Mouse (Mus musculus): ENCODE results near the gene Baz1b. TPM values are rescaled to one million over a fixed set of nuclear protein-coding genes. Genes with fewer than 3 reads are reported as not detected.
A peak's percentile ranks its signal among the peaks of the same experiment; 100 is the strongest.

Baz1b gene
- polyA plus RNA-seq, 1 experiment = 14.7 TPM

GRCm38 (mm10) chr5:135168063-135169062 lies 18.7 kb upstream of the Baz1b start, which contains the start of gene Bcl7b:
TSS of gene Bcl7b (plus strand) at chr5:135168283.
- Histone ChIP-seq H3K27ac (ENCODE audit: insufficient read depth, low read depth, low read length) (peak within 1 kb of the TSS; percentile 95), H3K4me3 (ENCODE audit: low read depth, low read length) (peak within 1 kb of the TSS; percentile 87), H3K36me3 (ENCODE audit: control insufficient read depth, insufficient read depth, low read length) (peaks cover 13% of the 10 kb centered on the region), H3K27me3 (ENCODE audit: control insufficient read depth, insufficient read depth, low read length) (no peaks in the 10 kb centered on the region), H3K4me1 (ENCODE audit: control insufficient read depth, insufficient read depth, insufficient read length, low read length) (no peaks in the 10 kb centered on the region; the same call in 1 of the 2 replicates)
- whole genome bisulfite sequencing = under 1% methylated on average over 95 of the region's 95 CpGs
- TF ChIP-seq CTCF (IDR thresholded peaks at IDR 0.05; ENCODE audit: extremely low read depth, insufficient read length, insufficient replicate concordance, low read depth, low read length) (no peak), POLR2A (IDR thresholded peaks at IDR 0.05; ENCODE audit: low read depth, low read length) (peak; percentile 35; the same call in 1 of the 2 replicates)

- Histone ChIP-seq H3K4me3 (ENCODE audit: low read depth, low read length) (peak overlapping the region; percentile 87), H3K36me3 (ENCODE audit: control insufficient read depth, insufficient read depth, low read length) (peaks cover 22% of the 10 kb centered on the region), H3K27me3 (ENCODE audit: control insufficient read depth, insufficient read depth, low read length) (no peaks in the 10 kb centered on the region), H3K4me1 (ENCODE audit: control insufficient read depth, insufficient read depth, insufficient read length, low read length) (no peaks in the 10 kb centered on the region; the same call in 1 of the 2 replicates), H3K27ac (ENCODE audit: insufficient read depth, low read depth, low read length) (no peak overlapping the region)
- WGBS = 89% methylated on average over 5 of the region's 5 CpGs
- TF ChIP-seq CTCF (IDR thresholded peaks at IDR 0.05; ENCODE audit: extremely low read depth, insufficient read length, insufficient replicate concordance, low read depth, low read length) (no peak), POLR2A (IDR thresholded peaks at IDR 0.05; ENCODE audit: low read depth, low read length) (no peak)
These were observed 17.6 kb upstream of the Baz1b start for GRCm38 (mm10) chr5:135169479-135169878.

GRCm38 (mm10) chr5:135171688-135172220 lies 15.3 kb upstream of the Baz1b start:
- peaks cover 30% of the 10 kb centered on the region for H3K36me3 ChIP-seq (ENCODE audit: control insufficient read depth, insufficient read depth, low read length)
- H3K4me3 ChIP-seq (ENCODE audit: low read depth, low read length) = no peak overlapping the region
- WGBS = 84% methylated on average over 6 of the region's 6 CpGs

GRCm38 (mm10) chr5:135172986-135173385 lies 14.1 kb upstream of the Baz1b start:
- WGBS = 91% methylated on average over 5 of the region's 5 CpGs
- H3K36me3 ChIP-seq (ENCODE audit: control insufficient read depth, insufficient read depth, low read length) = peaks cover 41% of the 10 kb centered on the region
- H3K4me1 ChIP-seq (ENCODE audit: control insufficient read depth, insufficient read depth, insufficient read length, low read length) = no peaks in the 10 kb centered on the region; the same call in 1 of the 2 replicates
- no peak overlapping the region for H3K4me3 ChIP-seq (ENCODE audit: low read depth, low read length)
- H3K27me3 ChIP-seq (ENCODE audit: control insufficient read depth, insufficient read depth, low read length) = no peaks in the 10 kb centered on the region
- TF ChIP-seq POLR2A (IDR thresholded peaks at IDR 0.05; ENCODE audit: low read depth, low read length) (no peak), CTCF (IDR thresholded peaks at IDR 0.05; ENCODE audit: extremely low read depth, insufficient read length, insufficient replicate concordance, low read depth, low read length) (no peak)
- H3K27ac ChIP-seq (ENCODE audit: insufficient read depth, low read depth, low read length) = no peak overlapping the region

More at GRCm38 (mm10) chr5:135171688-135172220, 15.3 kb upstream of the Baz1b start:
- Histone ChIP-seq H3K4me1 (ENCODE audit: control insufficient read depth, insufficient read depth, insufficient read length, low read length) (no peaks in the 10 kb centered on the region; the same call in 1 of the 2 replicates), H3K27ac (ENCODE audit: insufficient read depth, low read depth, low read length) (no peak overlapping the region), H3K27me3 (ENCODE audit: control insufficient read depth, insufficient read depth, low read length) (no peaks in the 10 kb centered on the region)
- TF ChIP-seq POLR2A (IDR thresholded peaks at IDR 0.05; ENCODE audit: low read depth, low read length) (no peak), CTCF (IDR thresholded peaks at IDR 0.05; ENCODE audit: extremely low read depth, insufficient read length, insufficient replicate concordance, low read depth, low read length) (no peak)

- TF ChIP-seq POLR2A (IDR thresholded peaks at IDR 0.05; ENCODE audit: low read depth, low read length) = no peak
- TF ChIP-seq CTCF (IDR thresholded peaks at IDR 0.05; ENCODE audit: extremely low read depth, insufficient read length, insufficient replicate concordance, low read depth, low read length) = no peak
- H3K4me3 ChIP-seq (ENCODE audit: low read depth, low read length) = no peak overlapping the region
- H3K27me3 ChIP-seq (ENCODE audit: control insufficient read depth, insufficient read depth, low read length) = no peaks in the 10 kb centered on the region
- no peak overlapping the region for H3K27ac ChIP-seq (ENCODE audit: insufficient read depth, low read depth, low read length)
- H3K4me1 ChIP-seq (ENCODE audit: control insufficient read depth, insufficient read depth, insufficient read length, low read length) = no peaks in the 10 kb centered on the region
- peaks cover 60% of the 10 kb centered on the region for H3K36me3 ChIP-seq (ENCODE audit: control insufficient read depth, insufficient read depth, low read length)
These were observed 12.0 kb upstream of the Baz1b start for GRCm38 (mm10) chr5:135175086-135175485.

- TF ChIP-seq CTCF (IDR thresholded peaks at IDR 0.05; ENCODE audit: extremely low read depth, insufficient read length, insufficient replicate concordance, low read depth, low read length) (no peak), POLR2A (IDR thresholded peaks at IDR 0.05; ENCODE audit: low read depth, low read length) (no peak)
- Histone ChIP-seq H3K4me1 (ENCODE audit: control insufficient read depth, insufficient read depth, insufficient read length, low read length) (no peaks in the 10 kb centered on the region), H3K27ac (ENCODE audit: insufficient read depth, low read depth, low read length) (no peak overlapping the region), H3K36me3 (ENCODE audit: control insufficient read depth, insufficient read depth, low read length) (peaks cover 67% of the 10 kb centered on the region), H3K4me3 (ENCODE audit: low read depth, low read length) (no peak overlapping the region), H3K27me3 (ENCODE audit: control insufficient read depth, insufficient read depth, low read length) (no peaks in the 10 kb centered on the region)
- 82% methylated on average over 3 of the region's 3 CpGs for WGBS
These were observed 8.5 kb upstream of the Baz1b start for GRCm38 (mm10) chr5:135178523-135178922.

- H3K36me3 ChIP-seq (ENCODE audit: control insufficient read depth, insufficient read depth, low read length) = peaks cover 64% of the 10 kb centered on the region
- 85% methylated on average over 4 of the region's 4 CpGs for WGBS
- H3K27ac ChIP-seq (ENCODE audit: insufficient read depth, low read depth, low read length) = no peak overlapping the region
- no peak for TF ChIP-seq POLR2A (IDR thresholded peaks at IDR 0.05; ENCODE audit: low read depth, low read length)
- no peak for TF ChIP-seq CTCF (IDR thresholded peaks at IDR 0.05; ENCODE audit: extremely low read depth, insufficient read length, insufficient replicate concordance, low read depth, low read length)
- no peak overlapping the region for H3K4me3 ChIP-seq (ENCODE audit: low read depth, low read length)
- H3K27me3 ChIP-seq (ENCODE audit: control insufficient read depth, insufficient read depth, low read length) = no peaks in the 10 kb centered on the region
- H3K4me1 ChIP-seq (ENCODE audit: control insufficient read depth, insufficient read depth, insufficient read length, low read length) = no peaks in the 10 kb centered on the region
These were observed 8.1 kb upstream of the Baz1b start for GRCm38 (mm10) chr5:135178996-135179395.

All from small intestine, adult 2 months (tissue).